Mouse (Mus musculus): ENCODE data around the gene Fuz. TPM values are rescaled to one million over a fixed set of nuclear protein-coding genes. Genes with fewer than 3 reads are reported as not detected.

The Fuz gene
- total and polyA plus RNA-seq, 2 experiments from 2014 or later, result 16.6 to 22.3 TPM

DNA sequence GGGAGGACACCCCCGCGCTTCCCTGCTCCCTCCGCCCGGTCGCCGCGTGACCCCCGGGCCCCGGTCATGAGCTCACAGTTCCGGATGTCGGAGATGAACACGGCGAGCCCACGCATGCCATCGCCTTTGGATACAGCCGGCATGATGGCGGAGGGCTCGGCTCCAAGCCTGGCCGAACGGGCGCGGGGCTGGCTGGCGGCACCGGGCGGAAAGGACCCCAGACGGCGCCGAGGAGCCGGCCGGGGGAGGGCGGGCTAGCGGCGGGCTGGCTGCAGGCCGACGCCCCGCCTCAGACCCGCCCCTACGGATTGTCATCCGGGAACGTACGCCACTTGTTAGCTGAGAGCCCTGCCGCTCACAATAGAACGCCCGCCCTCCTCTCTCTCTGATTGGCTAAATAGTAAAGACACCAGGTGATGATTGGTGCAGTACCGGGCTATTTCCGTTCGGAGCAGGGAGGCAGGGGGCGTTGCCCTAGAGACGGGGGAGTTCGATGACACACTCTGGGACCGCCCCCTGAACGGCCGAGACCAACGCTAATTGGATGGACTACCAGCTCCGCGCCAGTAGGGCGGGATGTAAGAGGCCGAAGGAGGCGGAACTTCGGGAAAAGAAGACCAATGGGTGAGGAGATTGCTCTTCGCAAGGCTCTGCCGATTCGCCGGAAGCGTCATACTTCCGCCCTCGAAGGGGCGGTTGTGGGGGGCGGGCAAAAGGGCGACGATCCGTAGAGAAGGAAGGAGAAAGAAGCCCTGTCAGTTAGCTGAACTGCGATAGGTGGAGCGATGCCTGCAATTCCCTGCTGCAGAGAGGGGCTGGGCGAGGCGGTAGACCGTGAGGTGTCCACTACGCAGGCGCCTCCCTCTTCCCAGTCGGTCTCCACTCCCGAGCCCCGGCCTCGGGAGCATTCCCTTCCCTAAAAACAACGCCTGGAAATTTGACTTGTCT, 33.6 kb downstream of the Fuz start, which contains the start of gene Ap2a1:
Gene Ap2a1, minus strand, starts transcription at position 293 of the 948 bp plus-strand sequence.
- Histone ChIP-seq H3K4me2 (ENCODE audit: low read depth) (peak within 1 kb of the TSS; percentile 68), H3K36me3 (ENCODE audit: insufficient read depth) (no peaks in the 10 kb centered on the region), H3K27ac (ENCODE audit: low read depth, low read length) (peak within 1 kb of the TSS; percentile 93), H3K27me3 (ENCODE audit: insufficient read depth, low read length) (no peaks in the 10 kb centered on the region), H3K4me3 (ENCODE audit: low read depth, low read length) (peak within 1 kb of the TSS; percentile 95), H3K9me3 (ENCODE audit: low read length) (no peaks in the 10 kb centered on the region), H3K4me1 (ENCODE audit: insufficient read depth) (peaks cover 13% of the 10 kb centered on the region), H3K9ac (peak within 1 kb of the TSS; percentile 94)
- DNase-seq (peak; percentile 100), ATAC-seq (peak; percentile 97)
- WGBS, result under 1% methylated on average over 83 of the region's 84 CpGs
- TF ChIP-seq CTCF (IDR thresholded peaks at IDR 0.05; ENCODE audit: low read depth), result peak; percentile 44

- no peaks in the 10 kb centered on the region for H3K9me3 ChIP-seq (ENCODE audit: low read length)
- TF ChIP-seq CTCF (IDR thresholded peaks at IDR 0.05; ENCODE audit: low read depth), result no peak
Measured at GRCm38 (mm10) chr7:44938680-44939079, 42.8 kb downstream of the Fuz start.

GRCm38 (mm10) chr7:44942904-44943303, 47.0 kb downstream of the Fuz start, which contains the start of gene Tsks:
TSS of gene Tsks (plus strand) at chr7:44943204.
- ATAC-seq (no peak), DNase-seq (no peak)
- Histone ChIP-seq H3K9me3 (ENCODE audit: low read length) (no peaks in the 10 kb centered on the region), H3K4me1 (ENCODE audit: insufficient read depth) (no peaks in the 10 kb centered on the region), H3K36me3 (ENCODE audit: insufficient read depth) (no peaks in the 10 kb centered on the region), H3K9ac (no peak within 1 kb of the TSS), H3K27ac (ENCODE audit: low read depth, low read length) (no peak within 1 kb of the TSS), H3K4me2 (ENCODE audit: low read depth) (no peak within 1 kb of the TSS), H3K27me3 (ENCODE audit: insufficient read depth, low read length) (no peaks in the 10 kb centered on the region), H3K4me3 (ENCODE audit: low read depth, low read length) (no peak within 1 kb of the TSS)
- WGBS, result 73% methylated on average over 7 of the region's 7 CpGs
- no peak for TF ChIP-seq CTCF (IDR thresholded peaks at IDR 0.05; ENCODE audit: low read depth)

More at GRCm38 (mm10) chr7:44938680-44939079, 42.8 kb downstream of the Fuz start:
- no peak overlapping the region for H3K9ac ChIP-seq
- no peaks in the 10 kb centered on the region for H3K4me1 ChIP-seq (ENCODE audit: insufficient read depth)
- no peaks in the 10 kb centered on the region for H3K36me3 ChIP-seq (ENCODE audit: insufficient read depth)
- no peak overlapping the region for H3K4me2 ChIP-seq (ENCODE audit: low read depth)
- DNase-seq, result no peak
- no peak overlapping the region for H3K4me3 ChIP-seq (ENCODE audit: low read depth, low read length)
- 93% methylated on average over 4 of the region's 4 CpGs for WGBS
- H3K27me3 ChIP-seq (ENCODE audit: insufficient read depth, low read length), result no peaks in the 10 kb centered on the region
- no peak for ATAC-seq
- no peak overlapping the region for H3K27ac ChIP-seq (ENCODE audit: low read depth, low read length)

DNA sequence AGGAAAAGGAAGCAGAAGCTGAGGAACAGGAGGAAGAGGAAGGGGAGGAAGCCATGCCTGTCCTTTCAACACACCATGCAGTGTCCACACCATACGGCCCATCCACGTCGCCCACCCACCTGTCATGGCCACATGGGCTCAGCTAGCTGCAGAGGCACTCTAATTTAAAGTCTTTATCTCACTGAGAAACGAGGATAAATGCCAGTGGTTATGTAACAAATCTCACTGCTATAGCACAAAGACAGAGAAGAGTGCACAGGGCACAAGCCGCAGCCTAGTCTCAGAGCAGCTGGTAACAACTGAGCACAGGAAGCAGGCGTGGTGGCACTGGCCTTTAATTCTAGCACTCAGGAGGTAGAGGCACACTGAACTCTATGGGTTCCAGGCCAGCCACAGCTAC, 54.0 kb downstream of the Fuz start:
- Histone ChIP-seq H3K4me1 (ENCODE audit: insufficient read depth) (0 out of 2 replicates have a peak, but pooled peaks cover 2% of the 10 kb centered on the region), H3K27me3 (ENCODE audit: insufficient read depth, low read length) (peaks cover 7% of the 10 kb centered on the region; the same call in 1 of the 2 replicates), H3K4me3 (ENCODE audit: low read depth, low read length) (no peak overlapping the region), H3K9me3 (ENCODE audit: low read length) (no peaks in the 10 kb centered on the region), H3K9ac (no peak overlapping the region), H3K36me3 (ENCODE audit: insufficient read depth) (no peaks in the 10 kb centered on the region), H3K27ac (ENCODE audit: low read depth, low read length) (no peak overlapping the region), H3K4me2 (ENCODE audit: low read depth) (no peak overlapping the region)
- no peak for DNase-seq
- TF ChIP-seq CTCF (IDR thresholded peaks at IDR 0.05; ENCODE audit: low read depth), result no peak
- ATAC-seq, result no peak
- WGBS, result 79% methylated on average over 6 of the region's 6 CpGs

- Histone ChIP-seq H3K4me1 (ENCODE audit: insufficient read depth) (0 out of 2 replicates have a peak, but pooled peaks cover 2% of the 10 kb centered on the region), H3K27ac (ENCODE audit: low read depth, low read length) (no peak overlapping the region), H3K4me3 (ENCODE audit: low read depth, low read length) (peak overlapping the region; percentile 43), H3K27me3 (ENCODE audit: insufficient read depth, low read length) (peaks cover 7% of the 10 kb centered on the region; the same call in 1 of the 2 replicates), H3K36me3 (ENCODE audit: insufficient read depth) (no peaks in the 10 kb centered on the region), H3K4me2 (ENCODE audit: low read depth) (peak overlapping the region; percentile 78), H3K9ac (peak overlapping the region; percentile 51; the same call in 1 of the 2 replicates), H3K9me3 (ENCODE audit: low read length) (no peaks in the 10 kb centered on the region)
- DNase-seq (no peak), ATAC-seq (peak; percentile 21; the same call in 1 of the 2 replicates)
- WGBS, result 2% methylated on average over 10 of the region's 10 CpGs
- TF ChIP-seq CTCF (IDR thresholded peaks at IDR 0.05; ENCODE audit: low read depth), result no peak
Measured at GRCm38 (mm10) chr7:44951960-44952359, 56.1 kb downstream of the Fuz start.

MicroRNAs within 50 kb of the gene (microRNA counts, 519-probe panel; counts per million panel counts)
- not detected for microRNA mmu-miR-707

Small RNA genes lying within 50 kb of the gene (microRNA-seq; reads per million reads assigned to microRNA genes)
- 0 reads per million in 2 experiments for gene Mir707

Other genes starting within 250 kb of the Fuz start
- gene Myh14, start 225.2 kb upstream of the Fuz start, total RNA-seq (2014; rRNA removed), result 4.5 and 11.9 TPM in 2 replicates
- gene Myh14, start 225.2 kb upstream of the Fuz start, polyA plus RNA-seq (2015; fragmentation: Nextera tagmentation; extraction: Ambion mirVana), result 2.9 and 4.2 TPM in 2 replicates
- not detected in 2 replicates for gene Izumo2, start 187.3 kb upstream of the Fuz start, total RNA-seq (2014; rRNA removed)
- gene Izumo2, start 187.3 kb upstream of the Fuz start, polyA plus RNA-seq (2015; fragmentation: Nextera tagmentation; extraction: Ambion mirVana), result not detected in 2 replicates
- gene Vrk3, start 147.7 kb upstream of the Fuz start, total RNA-seq (2014; rRNA removed), result 18.7 and 19.6 TPM in 2 replicates
- 27.1 and 31.1 TPM in 2 replicates for gene Vrk3, start 147.7 kb upstream of the Fuz start, polyA plus RNA-seq (2015; fragmentation: Nextera tagmentation; extraction: Ambion mirVana)
- 0.85 and 2.0 TPM in 2 replicates for gene Zfp473, start 145.0 kb upstream of the Fuz start, total RNA-seq (2014; rRNA removed)
- gene Zfp473, start 145.0 kb upstream of the Fuz start, polyA plus RNA-seq (2015; fragmentation: Nextera tagmentation; extraction: Ambion mirVana), result 0.41 and 0.74 TPM in 2 replicates
- gene Nup62, start 80.0 kb upstream of the Fuz start, total RNA-seq (2014; rRNA removed), result 58.0 and 68.7 TPM in 2 replicates
- gene Nup62, start 80.0 kb upstream of the Fuz start, polyA plus RNA-seq (2015; fragmentation: Nextera tagmentation; extraction: Ambion mirVana), result 50.5 and 57.0 TPM in 2 replicates
- gene Il4i1, start 79.7 kb upstream of the Fuz start, total RNA-seq (2014; rRNA removed), result 0.15 and 1.3 TPM in 2 replicates
- 0.21 and 0.34 TPM in 2 replicates for gene Il4i1, start 79.7 kb upstream of the Fuz start, polyA plus RNA-seq (2015; fragmentation: Nextera tagmentation; extraction: Ambion mirVana)
- gene Atf5, start 79.4 kb upstream of the Fuz start, total RNA-seq (2014; rRNA removed), result 10.1 and 15.9 TPM in 2 replicates
- 3.9 and 4.7 TPM in 2 replicates for gene Atf5, start 79.4 kb upstream of the Fuz start, polyA plus RNA-seq (2015; fragmentation: Nextera tagmentation; extraction: Ambion mirVana)
- 89.9 and 109 TPM in 2 replicates for gene Akt1s1, start 47.1 kb upstream of the Fuz start, total RNA-seq (2014; rRNA removed)
- gene Akt1s1, start 47.1 kb upstream of the Fuz start, polyA plus RNA-seq (2015; fragmentation: Nextera tagmentation; extraction: Ambion mirVana), result 105 and 112 TPM in 2 replicates
- 71.9 and 378 TPM in 2 replicates for gene Tbc1d17, start 47.0 kb upstream of the Fuz start, total RNA-seq (2014; rRNA removed)
- gene Tbc1d17, start 47.0 kb upstream of the Fuz start, polyA plus RNA-seq (2015; fragmentation: Nextera tagmentation; extraction: Ambion mirVana), result 87.8 and 115 TPM in 2 replicates
- gene Pnkp, start 38.9 kb upstream of the Fuz start, total RNA-seq (2014; rRNA removed), result 30.5 and 31.0 TPM in 2 replicates
- gene Pnkp, start 38.9 kb upstream of the Fuz start, polyA plus RNA-seq (2015; fragmentation: Nextera tagmentation; extraction: Ambion mirVana), result 27.2 and 29.8 TPM in 2 replicates
- 404 and 498 TPM in 2 replicates for gene Ptov1, start 26.3 kb upstream of the Fuz start, total RNA-seq (2014; rRNA removed)
- gene Ptov1, start 26.3 kb upstream of the Fuz start, polyA plus RNA-seq (2015; fragmentation: Nextera tagmentation; extraction: Ambion mirVana), result 495 and 513 TPM in 2 replicates
- gene Med25, start 3.4 kb upstream of the Fuz start, total RNA-seq (2014; rRNA removed), result 113 and 148 TPM in 2 replicates
- gene Med25, start 3.4 kb upstream of the Fuz start, polyA plus RNA-seq (2015; fragmentation: Nextera tagmentation; extraction: Ambion mirVana), result 142 and 151 TPM in 2 replicates
- 140 and 175 TPM in 2 replicates for gene Ap2a1, start 33.4 kb downstream of the Fuz start, total RNA-seq (2014; rRNA removed)
- 101 and 113 TPM in 2 replicates for gene Ap2a1, start 33.4 kb downstream of the Fuz start, polyA plus RNA-seq (2015; fragmentation: Nextera tagmentation; extraction: Ambion mirVana)
- gene Tsks, start 47.1 kb downstream of the Fuz start, total RNA-seq (2014; rRNA removed), result not detected in 2 replicates
- 0.18 TPM in 1 of 2 replicates, not detected in the other for gene Tsks, start 47.1 kb downstream of the Fuz start, polyA plus RNA-seq (2015; fragmentation: Nextera tagmentation; extraction: Ambion mirVana)
- 71.9 and 73.1 TPM in 2 replicates for gene Cpt1c, start 78.8 kb downstream of the Fuz start, total RNA-seq (2014; rRNA removed)
- gene Cpt1c, start 78.8 kb downstream of the Fuz start, polyA plus RNA-seq (2015; fragmentation: Nextera tagmentation; extraction: Ambion mirVana), result 34.3 and 49.6 TPM in 2 replicates
- gene Prmt1, start 90.5 kb downstream of the Fuz start, total RNA-seq (2014; rRNA removed), result 208 and 220 TPM in 2 replicates
- gene Prmt1, start 90.5 kb downstream of the Fuz start, polyA plus RNA-seq (2015; fragmentation: Nextera tagmentation; extraction: Ambion mirVana), result 598 and 639 TPM in 2 replicates
- gene Irf3, start 101.6 kb downstream of the Fuz start, total RNA-seq (2014; rRNA removed), result 39.3 and 39.7 TPM in 2 replicates
- gene Irf3, start 101.6 kb downstream of the Fuz start, polyA plus RNA-seq (2015; fragmentation: Nextera tagmentation; extraction: Ambion mirVana), result 23.1 and 24.0 TPM in 2 replicates
- gene Bcl2l12, start 102.6 kb downstream of the Fuz start, total RNA-seq (2014; rRNA removed), result 7.5 and 7.9 TPM in 2 replicates
- gene Bcl2l12, start 102.6 kb downstream of the Fuz start, polyA plus RNA-seq (2015; fragmentation: Nextera tagmentation; extraction: Ambion mirVana), result 7.8 and 8.5 TPM in 2 replicates
- 58.7 and 72.5 TPM in 2 replicates for gene Scaf1, start 120.3 kb downstream of the Fuz start, total RNA-seq (2014; rRNA removed)
- 43.4 and 50.0 TPM in 2 replicates for gene Scaf1, start 120.3 kb downstream of the Fuz start, polyA plus RNA-seq (2015; fragmentation: Nextera tagmentation; extraction: Ambion mirVana)
- 2.9 and 4.2 TPM in 2 replicates for gene Rras, start 121.9 kb downstream of the Fuz start, total RNA-seq (2014; rRNA removed)
- 10.6 and 13.1 TPM in 2 replicates for gene Rras, start 121.9 kb downstream of the Fuz start, polyA plus RNA-seq (2015; fragmentation: Nextera tagmentation; extraction: Ambion mirVana)
- gene Prr12, start 156.8 kb downstream of the Fuz start, total RNA-seq (2014; rRNA removed), result 12.6 and 14.0 TPM in 2 replicates
- 4.9 and 8.2 TPM in 2 replicates for gene Prr12, start 156.8 kb downstream of the Fuz start, polyA plus RNA-seq (2015; fragmentation: Nextera tagmentation; extraction: Ambion mirVana)
- gene Nosip, start 166.3 kb downstream of the Fuz start, total RNA-seq (2014; rRNA removed), result 75.2 and 76.4 TPM in 2 replicates
- gene Nosip, start 166.3 kb downstream of the Fuz start, polyA plus RNA-seq (2015; fragmentation: Nextera tagmentation; extraction: Ambion mirVana), result 74.3 and 75.2 TPM in 2 replicates
- gene Prrg2, start 166.6 kb downstream of the Fuz start, total RNA-seq (2014; rRNA removed), result 6.3 and 15.9 TPM in 2 replicates
- gene Prrg2, start 166.6 kb downstream of the Fuz start, polyA plus RNA-seq (2015; fragmentation: Nextera tagmentation; extraction: Ambion mirVana), result 14.9 and 15.1 TPM in 2 replicates
- gene Rcn3, start 196.1 kb downstream of the Fuz start, total RNA-seq (2014; rRNA removed), result 29.7 and 43.8 TPM in 2 replicates
- gene Rcn3, start 196.1 kb downstream of the Fuz start, polyA plus RNA-seq (2015; fragmentation: Nextera tagmentation; extraction: Ambion mirVana), result 32.6 and 36.4 TPM in 2 replicates
- 24.9 and 29.4 TPM in 2 replicates for gene Fcgrt, start 207.8 kb downstream of the Fuz start, total RNA-seq (2014; rRNA removed)
- gene Fcgrt, start 207.8 kb downstream of the Fuz start, polyA plus RNA-seq (2015; fragmentation: Nextera tagmentation; extraction: Ambion mirVana), result 35.1 and 44.7 TPM in 2 replicates
- gene Rps11, start 228.4 kb downstream of the Fuz start, total RNA-seq (2014; rRNA removed), result 974 and 1,229 TPM in 2 replicates
- gene Rps11, start 228.4 kb downstream of the Fuz start, polyA plus RNA-seq (2015; fragmentation: Nextera tagmentation; extraction: Ambion mirVana), result 814 and 982 TPM in 2 replicates
- gene Rpl13a, start 232.7 kb downstream of the Fuz start, total RNA-seq (2014; rRNA removed), result 2,018 and 2,903 TPM in 2 replicates
- gene Rpl13a, start 232.7 kb downstream of the Fuz start, polyA plus RNA-seq (2015; fragmentation: Nextera tagmentation; extraction: Ambion mirVana), result 852 and 1,121 TPM in 2 replicates
- not detected in 2 replicates for gene Gm45713, start 240.2 kb downstream of the Fuz start, total RNA-seq (2014; rRNA removed)
- 0.36 TPM in 1 of 2 replicates, not detected in the other for gene Gm45713, start 240.2 kb downstream of the Fuz start, polyA plus RNA-seq (2015; fragmentation: Nextera tagmentation; extraction: Ambion mirVana)
- 2.3 and 3.1 TPM in 2 replicates for gene Flt3l, start 240.4 kb downstream of the Fuz start, total RNA-seq (2014; rRNA removed)
- 1.9 and 6.8 TPM in 2 replicates for gene Flt3l, start 240.4 kb downstream of the Fuz start, polyA plus RNA-seq (2015; fragmentation: Nextera tagmentation; extraction: Ambion mirVana)